Mouse (Mus musculus) spleen, adult 2 months (tissue): ENCODE measurements around the gene Tmem260. TPM values are rescaled to one million over a fixed set of nuclear protein-coding genes. Genes with fewer than 3 reads are reported as not detected.
A peak's percentile ranks its signal among the peaks of the same experiment; 100 is the strongest.

Experiments used
- DNase-seq, 2 experiments: peaks; one replicate each; pipeline versions ENCODE4 v3.0.0 to v3.0.0-alpha.2; 2012 to 2021; ENCODE audit warnings: low spot score in 2 of 2, low read depth in 1 of 2
- H3K27ac ChIP-seq: fragments of 200-500 bp; 2 replicates; pipeline ENCODE4 v1.5.1; 2012; ENCODE audit warnings: low read length, inconsistent platforms; ENCODE audit not compliant: insufficient read depth
- H3K27me3 ChIP-seq: fragments of 200-500 bp; 2 replicates; pipeline ENCODE4 v1.6.1; 2012; ENCODE audit warnings: mild to moderate bottlenecking, moderate library complexity, low read length, inconsistent platforms; ENCODE audit not compliant: control insufficient read depth, insufficient read depth
- H3K36me3 ChIP-seq: fragments of 200-500 bp; 2 replicates; pipeline ENCODE4 v1.6.1; 2012; ENCODE audit warnings: mild to moderate bottlenecking, low read length, inconsistent platforms; ENCODE audit not compliant: control insufficient read depth, insufficient read depth
- H3K4me1 ChIP-seq: fragments of 200-500 bp; 2 replicates; pipeline ENCODE4 v1.6.1; 2011; ENCODE audit warnings: inconsistent platforms; ENCODE audit not compliant: control insufficient read depth, insufficient read depth, insufficient read length
- H3K4me3 ChIP-seq: fragments of 200-500 bp; 2 replicates; pipeline ENCODE4 v1.5.1; 2011; ENCODE audit warnings: mild to moderate bottlenecking, inconsistent platforms; ENCODE audit not compliant: insufficient read depth, insufficient read length; ENCODE audit errors: extremely low read depth
- CTCF ChIP-seq: fragments of 200-500 bp; IDR thresholded peaks from 2 replicates; pipeline ENCODE4 v1.5.1; 2011; ENCODE audit warnings: mild to moderate bottlenecking, inconsistent platforms; ENCODE audit not compliant: insufficient read depth, insufficient read length, insufficient replicate concordance; ENCODE audit errors: extremely low read depth
- POLR2A ChIP-seq: fragments of 200-500 bp; IDR thresholded peaks from 2 replicates; pipeline ENCODE4 v1.6.1; 2011; ENCODE audit warnings: low read depth, low read length, inconsistent platforms
- WGBS: fragments of 180-500 bp; shearing (Covaris S2); methylation state at CpG from one replicate; pipeline ENCODE4 v1.1.7; 2018; 5-methylcytosine and 5-hydroxymethylcytosine counted together
- polyA plus RNA-seq: library from polyadenylated mRNA; depleted of rRNA; stranded (reverse); fragments of >200 nt; gene quantifications from 2 replicates; pipeline ENCODE4 v1.2.3, GENCODE M21; 2012

The Tmem260 gene
- polyA plus RNA-seq, 1 experiment, result 8.3 TPM

DNA sequence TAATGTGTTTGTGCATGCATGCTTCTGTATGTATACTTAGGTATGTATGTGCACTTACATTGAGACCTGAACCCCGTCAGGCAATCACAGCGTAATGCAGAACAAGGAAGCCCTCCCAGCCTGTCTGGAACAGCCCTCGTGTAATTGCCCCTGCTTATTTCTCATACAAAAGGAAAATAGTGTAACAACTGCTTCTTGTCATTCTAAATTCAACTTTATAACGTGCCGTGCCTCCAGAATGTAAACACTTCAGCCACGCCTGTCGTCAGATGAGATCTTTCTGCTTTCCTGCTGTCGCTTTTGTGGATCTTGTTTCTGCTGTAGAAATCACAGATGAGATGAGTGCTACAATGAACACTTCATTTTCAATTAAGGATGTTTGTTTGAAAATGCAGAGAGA, 30.4 kb downstream of the Tmem260 start:
- no peaks in the 10 kb centered on the region for H3K27me3 ChIP-seq
- DNase-seq, result no peak
- H3K27ac ChIP-seq, result no peak overlapping the region
- 93% methylated on average over 8 of the region's 8 CpGs for WGBS
- H3K36me3 ChIP-seq, result peaks cover 9% of the 10 kb centered on the region
- H3K4me1 ChIP-seq, result no peaks in the 10 kb centered on the region
- TF ChIP-seq POLR2A (no peak), CTCF (no peak)
- no peak overlapping the region for H3K4me3 ChIP-seq

GRCm38 (mm10) chr14:48481591-48481990, 35.7 kb downstream of the Tmem260 start:
- 80% methylated on average over 7 of the region's 7 CpGs for WGBS
- H3K36me3 ChIP-seq, result peaks cover 12% of the 10 kb centered on the region
- no peak for DNase-seq
- TF ChIP-seq POLR2A (no peak), CTCF (no peak)
- no peaks in the 10 kb centered on the region for H3K4me1 ChIP-seq
- H3K4me3 ChIP-seq, result no peak overlapping the region
- H3K27ac ChIP-seq, result no peak overlapping the region
- no peaks in the 10 kb centered on the region for H3K27me3 ChIP-seq

DNA sequence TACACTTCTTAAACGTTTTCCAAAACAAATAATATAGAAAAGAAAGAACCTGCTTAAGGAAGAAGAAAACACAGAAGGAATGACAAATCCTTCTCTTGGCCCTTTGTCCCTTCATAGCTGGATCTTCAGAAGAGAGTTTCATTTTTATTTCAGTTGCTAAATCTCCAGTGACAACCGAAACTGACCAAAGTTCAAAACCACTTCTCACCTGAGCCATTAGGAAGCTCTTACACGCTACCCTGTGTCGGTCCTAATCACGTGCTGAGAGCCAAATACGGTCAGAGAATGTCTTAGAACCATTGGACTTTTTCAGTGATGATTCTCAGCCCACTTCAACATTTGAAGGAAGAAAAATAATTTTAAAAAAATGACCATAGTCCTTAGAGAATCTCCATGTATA, 36.8 kb downstream of the Tmem260 start:
- Histone ChIP-seq H3K4me1 (no peaks in the 10 kb centered on the region), H3K27me3 (no peaks in the 10 kb centered on the region), H3K36me3 (peaks cover 7% of the 10 kb centered on the region), H3K4me3 (no peak overlapping the region), H3K27ac (no peak overlapping the region)
- WGBS, result 92% methylated on average over 6 of the region's 6 CpGs
- no peak for TF ChIP-seq CTCF
- DNase-seq, result no peak

GRCm38 (mm10) chr14:48493896-48494295, 48.0 kb downstream of the Tmem260 start:
- WGBS, result 49% methylated on average over 4 of the region's 4 CpGs
- no peaks in the 10 kb centered on the region for H3K4me1 ChIP-seq
- peak in 1 of 2 experiments; percentile 15 for DNase-seq
- H3K4me3 ChIP-seq, result no peak overlapping the region
- H3K27ac ChIP-seq, result no peak overlapping the region
- H3K36me3 ChIP-seq, result peaks cover 2% of the 10 kb centered on the region; the same call in 1 of the 2 replicates
- H3K27me3 ChIP-seq, result no peaks in the 10 kb centered on the region
- TF ChIP-seq POLR2A (no peak), CTCF (peak; percentile 62; the same call in 1 of the 2 replicates)

DNA sequence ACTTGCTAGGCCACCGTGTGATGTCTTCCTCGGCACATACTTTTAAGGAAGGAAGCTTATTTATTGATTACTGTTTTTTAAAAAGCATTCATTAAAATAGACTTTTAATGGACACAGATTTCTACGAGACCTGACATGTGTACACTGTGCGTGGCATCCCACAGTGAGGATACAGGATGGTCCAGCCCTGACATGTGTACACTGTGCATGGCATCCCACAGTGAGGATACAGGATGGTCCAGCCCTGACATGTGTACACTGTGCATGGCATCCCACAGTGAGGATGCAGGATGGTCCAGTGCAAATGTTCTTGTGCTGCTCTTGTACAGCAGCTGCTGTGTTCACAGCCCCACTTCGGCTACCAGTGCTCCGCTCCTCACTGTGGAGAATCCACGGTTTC, 56.6 kb downstream of the Tmem260 start:
- no peaks in the 10 kb centered on the region for H3K4me1 ChIP-seq
- H3K4me3 ChIP-seq, result no peak overlapping the region
- no peak for DNase-seq
- no peaks in the 10 kb centered on the region for H3K36me3 ChIP-seq
- H3K27me3 ChIP-seq, result no peaks in the 10 kb centered on the region
- H3K27ac ChIP-seq, result no peak overlapping the region
- no peak for TF ChIP-seq POLR2A
- TF ChIP-seq CTCF, result no peak
- 93% methylated on average over 7 of the region's 7 CpGs for WGBS

DNA sequence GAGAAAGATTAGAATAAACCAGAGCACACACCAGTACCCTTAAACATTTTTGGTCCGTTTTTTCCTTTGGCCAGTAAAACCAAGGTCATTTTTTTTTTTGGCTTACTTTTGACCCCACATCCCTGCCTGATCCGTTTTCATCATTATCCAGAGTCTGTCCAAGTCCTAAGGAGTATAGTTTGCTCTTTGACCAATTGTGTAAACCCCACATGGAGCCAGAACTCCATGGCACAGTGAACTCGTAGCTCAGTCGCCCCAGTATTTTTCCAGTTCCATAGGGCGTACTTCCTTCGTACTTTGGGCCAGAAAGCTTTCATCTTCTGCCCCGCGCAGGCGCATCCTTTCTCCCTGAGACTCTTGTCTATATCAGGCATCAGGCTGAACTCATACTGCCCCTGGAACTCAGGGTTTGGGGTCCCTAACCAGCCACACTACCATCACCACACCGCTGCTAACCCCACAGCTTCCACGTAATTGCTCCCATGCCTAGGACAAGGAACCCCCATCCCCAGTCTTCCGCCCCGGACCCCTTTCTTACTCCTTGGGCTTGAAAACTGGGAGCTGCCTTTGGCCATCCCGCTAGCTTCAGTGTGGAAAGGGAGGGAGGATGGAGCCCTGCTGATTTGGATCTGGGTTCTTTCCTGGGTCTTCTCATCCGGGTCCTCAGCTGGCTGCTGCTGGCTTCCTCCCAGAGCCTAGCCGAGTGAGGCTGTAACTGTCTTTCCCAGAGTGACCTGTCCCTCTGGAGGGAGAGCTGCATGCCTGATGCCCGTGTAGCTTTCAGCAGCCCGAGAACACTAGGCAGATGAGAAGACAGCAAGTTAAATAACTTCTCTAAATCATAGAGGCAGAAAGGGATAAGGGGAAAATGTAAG, 58.0 kb downstream of the Tmem260 start:
- TF ChIP-seq CTCF, result no peak
- no peak for TF ChIP-seq POLR2A
- WGBS, result 86% methylated on average over 18 of the region's 18 CpGs
- H3K27me3 ChIP-seq, result no peaks in the 10 kb centered on the region
- no peaks in the 10 kb centered on the region for H3K36me3 ChIP-seq
- no peak for DNase-seq
- no peak overlapping the region for H3K4me3 ChIP-seq
- no peaks in the 10 kb centered on the region for H3K4me1 ChIP-seq
- no peak overlapping the region for H3K27ac ChIP-seq

GRCm38 (mm10) chr14:48504566-48504950, 58.6 kb downstream of the Tmem260 start:
- H3K4me1 ChIP-seq, result no peaks in the 10 kb centered on the region
- H3K27me3 ChIP-seq, result no peaks in the 10 kb centered on the region
- peaks cover 1% of the 10 kb centered on the region; the same call in 1 of the 2 replicates for H3K36me3 ChIP-seq
- WGBS, result 91% methylated on average over 9 of the region's 9 CpGs
- no peak for DNase-seq
- H3K4me3 ChIP-seq, result no peak overlapping the region
- no peak overlapping the region for H3K27ac ChIP-seq
- no peak for TF ChIP-seq CTCF
- no peak for TF ChIP-seq POLR2A
